Mouse (Mus musculus): Measurements from ENCODE around the gene Sla2.
"Not testable (repeated sequence)": the region's sequence is repeated elsewhere in the genome, so short reads cannot be mapped to it uniquely, and the experiment has no call there.

Gene Sla2

DNA sequence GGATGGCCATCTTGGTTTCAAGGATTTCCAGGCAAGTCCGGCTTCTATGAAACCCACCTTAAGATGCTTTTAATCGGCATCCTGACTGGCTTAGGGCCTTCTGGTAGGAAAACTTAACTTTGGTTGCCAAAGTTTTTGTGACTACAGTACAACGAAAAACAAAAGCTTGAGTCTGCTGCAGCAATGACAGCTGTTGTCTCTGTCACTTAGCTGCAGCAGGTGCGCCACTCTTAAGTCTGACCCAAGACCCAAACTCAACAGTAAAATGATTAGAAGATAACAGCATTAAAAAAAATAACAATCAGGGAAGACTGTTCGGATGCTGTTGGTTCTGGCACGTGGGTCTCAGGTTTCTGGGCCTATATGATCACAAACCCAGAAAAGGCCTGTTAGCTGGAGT lies 48.2 kb downstream of the Sla2 start:
- no peak for DNase-seq

DNA sequence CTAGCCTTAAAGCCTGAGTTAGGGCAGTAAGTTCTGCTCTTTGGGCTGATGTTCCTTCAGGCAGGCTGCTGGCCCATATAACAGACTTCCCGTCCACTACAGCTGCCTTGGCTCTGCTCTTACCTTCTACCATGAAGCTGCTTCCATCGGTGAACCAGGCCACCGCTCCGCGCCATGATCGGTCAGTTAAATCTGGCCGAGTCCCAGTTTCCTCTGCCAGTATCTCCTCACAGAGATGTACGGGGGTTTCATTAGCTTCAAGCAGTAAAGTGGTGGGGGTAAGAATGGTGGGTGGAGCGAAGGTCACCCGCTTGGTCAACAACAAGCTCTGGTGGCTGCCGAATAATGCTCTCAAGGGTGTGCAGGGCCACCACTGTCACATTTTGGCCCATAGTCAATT lies 52.7 kb downstream of the Sla2 start:
- no peak for DNase-seq

DNA sequence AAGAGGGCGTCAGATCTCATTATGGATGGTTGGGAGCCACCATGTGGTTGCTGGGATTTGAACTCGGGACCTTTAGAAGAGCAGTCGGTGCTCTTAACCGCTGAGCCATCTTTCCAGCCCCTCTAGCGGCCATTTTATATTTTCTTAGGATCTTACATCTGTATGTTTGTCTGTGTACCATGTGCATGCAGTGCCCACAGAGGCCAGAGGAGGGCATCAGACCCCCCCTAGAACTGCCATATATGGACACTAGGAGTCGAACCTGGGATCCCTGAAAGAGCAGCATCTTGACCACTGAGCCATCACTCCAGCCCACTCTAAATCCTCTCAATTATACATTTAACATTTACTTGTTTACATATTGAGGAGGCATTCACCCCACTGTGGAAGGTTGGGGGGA lies 61.9 kb downstream of the Sla2 start:
- DNase-seq: not testable (repeated sequence)

Measured in lung, postnatal 10 days (tissue).